Mouse (Mus musculus): ENCODE measurements around the gene Efl1.

DNA sequence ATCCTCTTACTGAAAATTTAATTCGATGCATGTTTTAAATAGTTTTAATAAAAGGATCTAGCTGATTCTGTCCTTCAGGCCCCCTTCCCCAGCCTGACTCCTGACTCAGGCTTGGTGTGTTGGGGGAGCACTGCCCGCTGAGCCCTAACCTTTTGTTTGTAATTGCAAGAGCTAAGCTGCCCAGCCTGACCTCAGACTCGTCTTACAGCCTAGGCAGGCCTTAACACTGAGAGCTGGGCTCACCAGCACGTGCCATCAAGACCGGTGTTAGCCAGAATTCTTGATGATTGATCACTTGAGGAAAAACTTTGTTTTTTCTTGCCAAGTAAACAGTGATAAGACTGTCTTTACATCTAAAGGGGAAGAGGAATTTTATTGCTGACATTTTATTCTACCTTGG, 78.7 kb downstream of the Efl1 start:
- TF ChIP-seq POLR2A (IDR thresholded peaks at IDR 0.05; ENCODE audit: insufficient read length, low read depth), result no peak
- no peak for TF ChIP-seq MAX (IDR thresholded peaks at IDR 0.05; ENCODE audit: low read depth)
- TF ChIP-seq USF1 (IDR thresholded peaks at IDR 0.05; ENCODE audit: low read depth), result no peak
- TF ChIP-seq CEBPB (IDR thresholded peaks at IDR 0.05; ENCODE audit: insufficient read depth, poor library complexity, severe bottlenecking), result no peak
- TF ChIP-seq REST (IDR thresholded peaks at IDR 0.05; ENCODE audit: insufficient read depth, insufficient read length), result no peak
- no peak for TF ChIP-seq MYOD1 (IDR thresholded peaks at IDR 0.05; ENCODE audit: control insufficient read depth in 1 of 3, insufficient read length in 2 of 3, low read depth in 2 of 3)
- TF ChIP-seq TCF12 (IDR thresholded peaks at IDR 0.05; ENCODE audit: insufficient read depth, poor library complexity, severe bottlenecking), result no peak
- no peak for TF ChIP-seq TCF3 (IDR thresholded peaks at IDR 0.05; ENCODE audit: insufficient read length, low read depth)
- no peak for TF ChIP-seq E2F4 (IDR thresholded peaks at IDR 0.05; ENCODE audit: insufficient read depth)
- no peak for TF ChIP-seq POLR2AphosphoS2 (IDR thresholded peaks at IDR 0.05; ENCODE audit: insufficient read length, low read depth)
